Mouse (Mus musculus) embryonic facial prominence, embryonic 14.5 days (tissue): ENCODE results near the gene Fam71e1. TPM values are rescaled to one million over a fixed set of nuclear protein-coding genes. Genes with fewer than 3 reads are reported as not detected.

Experiments used
- ATAC-seq: fragments of 200-750 bp; cut with Nextera tagmentation; 2 replicates; pipeline ENCODE4 v1.8.0; 2017; ENCODE audit warnings: low read depth, moderate number of reproducible peaks, moderate TSS enrichment
- DNase-seq: peaks from one replicate; pipeline ENCODE4 v3.0.0-alpha.2; 2015; ENCODE audit warnings: low spot score
- H3K27ac ChIP-seq: fragments of 300-500 bp; sonication (generic); replicated peaks from 2 replicates; pipeline ENCODE4 v1.5.1; 2014; ENCODE audit warnings: low read depth, mild to moderate bottlenecking, low read length, moderate library complexity
- H3K27me3 ChIP-seq: fragments of 300-500 bp; sonication (generic); replicated peaks from 2 replicates; pipeline ENCODE4 v1.6.1; 2014; ENCODE audit warnings: low read length; ENCODE audit not compliant: control insufficient read depth, insufficient read depth
- H3K36me3 ChIP-seq: fragments of 300-500 bp; sonication (generic); 2 replicates; pipeline ENCODE4 v1.6.1; 2014; ENCODE audit warnings: low read length, mixed read lengths; ENCODE audit not compliant: control insufficient read depth, insufficient read depth
- H3K4me1 ChIP-seq: fragments of 300-500 bp; sonication (generic); 2 replicates; pipeline ENCODE4 v1.6.1; 2014; ENCODE audit warnings: antibody characterized with exemption, low read length; ENCODE audit not compliant: control insufficient read depth, insufficient read depth
- H3K4me2 ChIP-seq: fragments of 300-500 bp; sonication (generic); 2 replicates; pipeline ENCODE4 v1.6.1; 2014; ENCODE audit warnings: low read depth, mild to moderate bottlenecking, low read length, moderate library complexity, mixed read lengths
- H3K4me3 ChIP-seq: fragments of 300-500 bp; sonication (generic); 2 replicates; pipeline ENCODE4 v1.5.1; 2014; ENCODE audit warnings: low read depth, mild to moderate bottlenecking, low read length
- H3K9ac ChIP-seq: fragments of 300-500 bp; sonication (generic); 2 replicates; pipeline ENCODE4 v1.6.1; 2014; ENCODE audit warnings: low read depth, mild to moderate bottlenecking, low read length, moderate library complexity, mixed read lengths
- H3K9me3 ChIP-seq: fragments of 300-500 bp; sonication (generic); 2 replicates; pipeline ENCODE4 v1.6.1; 2016; ENCODE audit warnings: low read length; ENCODE audit not compliant: control insufficient read depth
- WGBS: fragments of 180-500 bp; shearing (Covaris S2); extraction: QIAGEN DNeasy Blood & Tissue Kit; methylation state at CpG from one replicate; pipeline ENCODE4 v1.1.7; 2014; 5-methylcytosine and 5-hydroxymethylcytosine counted together
- polyA plus RNA-seq: library from polyadenylated mRNA; unstranded; fragments of >200 nt; fragmentation: Nextera tagmentation; extraction: Ambion mirVana; gene quantifications from 2 replicates; pipeline ENCODE4 v1.2.1, GENCODE M21; 2014

Gene Fam71e1
- polyA plus RNA-seq = 5.4 and 10.7 TPM in 2 replicates

- Histone ChIP-seq H3K4me3 (peak within 1 kb of the TSS; percentile 76), H3K9ac (peak within 1 kb of the TSS; percentile 85), H3K27me3 (no peaks in the 10 kb centered on the region), H3K27ac (peak within 1 kb of the TSS; percentile 94), H3K9me3 (no peaks in the 10 kb centered on the region), H3K4me2 (peak within 1 kb of the TSS; percentile 85), H3K4me1 (peaks cover 7% of the 10 kb centered on the region), H3K36me3 (peaks cover 33% of the 10 kb centered on the region)
- ATAC-seq = peak; percentile 95
- DNase-seq = peak; percentile 98
- 1% methylated on average over 53 of the region's 58 CpGs for WGBS
Measured at GRCm38 (mm10) chr7:44495992-44496770, at the start of gene Fam71e1, which contains the start of gene Emc10. Gene Fam71e1 (plus strand): TSS chr7:44496581. Gene Emc10 (minus strand): TSS chr7:44496529.

- H3K4me1 ChIP-seq = no peaks in the 10 kb centered on the region
- no peaks in the 10 kb centered on the region for H3K27me3 ChIP-seq
- H3K4me2 ChIP-seq = no peak overlapping the region
- no peak overlapping the region for H3K9ac ChIP-seq
- H3K27ac ChIP-seq = no peak overlapping the region
- DNase-seq (no peak), ATAC-seq (0 out of 2 replicates have a peak, but pooled peaks have one; percentile 30)
- 6% methylated on average over 3 of the region's 3 CpGs for WGBS
- no peak overlapping the region for H3K4me3 ChIP-seq
- no peaks in the 10 kb centered on the region for H3K9me3 ChIP-seq
- H3K36me3 ChIP-seq = no peaks in the 10 kb centered on the region
Measured at GRCm38 (mm10) chr7:44453256-44453655, 43.1 kb upstream of the Fam71e1 start.

GRCm38 (mm10) chr7:44456302-44456701 lies 40.1 kb upstream of the Fam71e1 start:
- H3K4me2 ChIP-seq = no peak overlapping the region
- no peaks in the 10 kb centered on the region for H3K36me3 ChIP-seq
- no peak overlapping the region for H3K9ac ChIP-seq
- no peak overlapping the region for H3K4me3 ChIP-seq
- no peak overlapping the region for H3K27ac ChIP-seq
- peaks cover 12% of the 10 kb centered on the region for H3K27me3 ChIP-seq
- 91% methylated on average over 1 of the region's 1 CpGs for WGBS
- ATAC-seq (no peak), DNase-seq (no peak)
- H3K4me1 ChIP-seq = no peaks in the 10 kb centered on the region
- no peaks in the 10 kb centered on the region for H3K9me3 ChIP-seq

- ATAC-seq (no peak), DNase-seq (no peak)
- WGBS = 69% methylated on average over 6 of the region's 6 CpGs
- H3K27ac ChIP-seq = no peak overlapping the region
- H3K27me3 ChIP-seq = peaks cover 40% of the 10 kb centered on the region
- H3K4me1 ChIP-seq = no peaks in the 10 kb centered on the region
- no peak overlapping the region for H3K4me2 ChIP-seq
- H3K4me3 ChIP-seq = no peak overlapping the region
- 0 out of 2 replicates have a peak, but pooled peaks cover 9% of the 10 kb centered on the region for H3K36me3 ChIP-seq
- H3K9ac ChIP-seq = no peak overlapping the region
- H3K9me3 ChIP-seq = no peaks in the 10 kb centered on the region
Measured at GRCm38 (mm10) chr7:44460067-44460466, 36.3 kb upstream of the Fam71e1 start.

GRCm38 (mm10) chr7:44460767-44461502 lies 35.4 kb upstream of the Fam71e1 start:
- DNase-seq (no peak), ATAC-seq (no peak)
- Histone ChIP-seq H3K9me3 (no peaks in the 10 kb centered on the region), H3K36me3 (0 out of 2 replicates have a peak, but pooled peaks cover 9% of the 10 kb centered on the region), H3K27me3 (peaks cover 40% of the 10 kb centered on the region), H3K9ac (no peak overlapping the region), H3K4me2 (no peak overlapping the region), H3K4me3 (no peak overlapping the region), H3K4me1 (no peaks in the 10 kb centered on the region), H3K27ac (no peak overlapping the region)
- WGBS = 77% methylated on average over 31 of the region's 31 CpGs

GRCm38 (mm10) chr7:44461503-44462217 lies 34.7 kb upstream of the Fam71e1 start:
- no peak for DNase-seq
- no peaks in the 10 kb centered on the region for H3K4me1 ChIP-seq
- H3K27ac ChIP-seq = no peak overlapping the region
- H3K9me3 ChIP-seq = no peaks in the 10 kb centered on the region
- H3K36me3 ChIP-seq = 0 out of 2 replicates have a peak, but pooled peaks cover 9% of the 10 kb centered on the region
- H3K4me2 ChIP-seq = no peak overlapping the region
- no peak overlapping the region for H3K9ac ChIP-seq
- no peak for ATAC-seq
- WGBS = 65% methylated on average over 47 of the region's 57 CpGs
- no peak overlapping the region for H3K4me3 ChIP-seq
- peaks cover 40% of the 10 kb centered on the region for H3K27me3 ChIP-seq

GRCm38 (mm10) chr7:44462218-44463055 lies 33.9 kb upstream of the Fam71e1 start:
- Histone ChIP-seq H3K4me1 (no peaks in the 10 kb centered on the region), H3K27ac (no peak overlapping the region), H3K9ac (no peak overlapping the region), H3K4me3 (peak overlapping the region; percentile 24), H3K27me3 (peaks cover 40% of the 10 kb centered on the region), H3K9me3 (no peaks in the 10 kb centered on the region), H3K4me2 (peak overlapping the region; percentile 50), H3K36me3 (0 out of 2 replicates have a peak, but pooled peaks cover 9% of the 10 kb centered on the region)
- ATAC-seq (no peak), DNase-seq (no peak)
- WGBS = 15% methylated on average over 29 of the region's 77 CpGs
